18 mouse cellular contexts compared by ENCODE assay signal in the genomic region with DNA sequence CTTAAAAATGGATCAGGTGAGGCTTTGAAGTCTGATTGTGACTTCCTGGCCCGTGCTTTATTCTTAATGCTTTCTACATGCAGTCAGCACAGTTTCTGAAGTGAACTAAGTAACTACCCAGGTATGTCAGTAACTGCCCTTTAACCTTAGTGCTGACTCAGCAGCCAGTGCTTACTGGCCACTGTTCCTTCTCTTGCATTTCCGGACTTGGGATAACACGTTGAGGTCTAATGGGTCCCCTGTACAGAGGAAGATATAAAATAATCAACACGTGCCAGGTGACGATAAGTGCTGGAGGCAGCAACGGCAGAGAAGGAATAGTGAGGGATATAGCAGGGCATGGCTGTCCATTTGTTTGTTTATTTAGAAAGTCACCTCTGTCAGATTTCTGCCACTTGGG.
A peak's percentile ranks its signal among the peaks of the same experiment; 100 is the strongest.
DNase-seq lines count a peak whose midpoint lies in the region; ATAC-seq lines count a peak whose summit lies in the region.
"Had no signal": no experiment of that assay in that cellular context is flagged by ENCODE, and none has a peak within 500 bp of the region (broad histone marks: within the 10 kb centered on the region; RNA-seq: fewer than 3 reads in every experiment).

No protein-coding gene starts in this region.

- H3K27ac ChIP-seq in limb, embryonic 11.5 days (replicated peaks; ENCODE audit: low read depth, low read length), result no peak overlapping the region
- H3K27ac ChIP-seq in limb, embryonic 10.5 days, result no peak overlapping the region
- 0 out of 2 replicates have a peak overlapping the region, but pooled peaks have one; percentile 25 for H3K27ac ChIP-seq in kidney, embryonic 15.5 days
- no peak overlapping the region; the same call in 1 of the 2 replicates for H3K27ac ChIP-seq in liver, embryonic 12.5 days
- H3K27ac ChIP-seq in forebrain, embryonic 12.5 days, result no peak overlapping the region
- H3K27ac ChIP-seq: forebrain, embryonic 15.5 days; gastrocnemius, adult 2 months; hindbrain, embryonic 14.5 days; limb, embryonic 13.5 days; midbrain, embryonic 12.5 days had no signal

- no peak overlapping the region for H3K4me2 ChIP-seq in limb, embryonic 11.5 days (ENCODE audit: low read depth, severe bottlenecking)
- no peak overlapping the region for H3K4me2 ChIP-seq in kidney, embryonic 15.5 days
- H3K4me2 ChIP-seq in liver, embryonic 12.5 days, result no peak overlapping the region
- no peak overlapping the region for H3K4me2 ChIP-seq in forebrain, embryonic 12.5 days
- H3K4me2 ChIP-seq: forebrain, embryonic 15.5 days; hindbrain, embryonic 14.5 days; limb, embryonic 13.5 days; midbrain, embryonic 12.5 days had no signal

- H3K4me1 ChIP-seq in limb, embryonic 11.5 days (ENCODE audit: control insufficient read depth, insufficient read depth, low read length), result peaks cover 15% of the 10 kb centered on the region
- H3K4me1 ChIP-seq in limb, embryonic 10.5 days, result peaks cover 60% of the 10 kb centered on the region
- H3K4me1 ChIP-seq in kidney, embryonic 15.5 days, result peaks cover 78% of the 10 kb centered on the region
- peaks cover 29% of the 10 kb centered on the region for H3K4me1 ChIP-seq in liver, embryonic 12.5 days
- H3K4me1 ChIP-seq in forebrain, embryonic 12.5 days, result peaks cover 37% of the 10 kb centered on the region

- ATAC-seq in limb, embryonic 11.5 days (ENCODE audit: insufficient number of reproducible peaks, low FRiP score, low TSS enrichment, low read depth), result no peak
- ATAC-seq in kidney, embryonic 15.5 days (replicated peaks; ENCODE audit: low FRiP score), result no peak
- peak; percentile 82 for ATAC-seq in liver, embryonic 12.5 days
- no peak for ATAC-seq in forebrain, embryonic 12.5 days (ENCODE audit: low FRiP score)
- ATAC-seq: forebrain, embryonic 15.5 days had no signal

- H3K9me3 ChIP-seq in limb, embryonic 11.5 days (ENCODE audit: control insufficient read depth, low read length), result no peaks in the 10 kb centered on the region
- no peaks in the 10 kb centered on the region for H3K9me3 ChIP-seq in limb, embryonic 10.5 days (replicated peaks)
- no peaks in the 10 kb centered on the region for H3K9me3 ChIP-seq in kidney, embryonic 15.5 days (replicated peaks)
- no peaks in the 10 kb centered on the region for H3K9me3 ChIP-seq in liver, embryonic 12.5 days (replicated peaks)
- H3K9me3 ChIP-seq in forebrain, embryonic 12.5 days, result no peaks in the 10 kb centered on the region
- H3K9me3 ChIP-seq: forebrain, embryonic 15.5 days; limb, embryonic 13.5 days; midbrain, embryonic 12.5 days had no signal

- 58% methylated on average over 6 of the region's 6 CpGs for WGBS in limb, embryonic 11.5 days
- 72% methylated on average over 6 of the region's 6 CpGs for WGBS in limb, embryonic 10.5 days
- 59% methylated on average over 6 of the region's 6 CpGs for WGBS in kidney, embryonic 15.5 days
- WGBS in liver, embryonic 12.5 days (ENCODE audit: insufficient replicate concordance), result 55% methylated on average over 6 of the region's 6 CpGs
- WGBS in forebrain, embryonic 12.5 days, result 91% methylated on average over 6 of the region's 6 CpGs

- no peaks in the 10 kb centered on the region for H3K27me3 ChIP-seq in limb, embryonic 11.5 days (ENCODE audit: control insufficient read depth, insufficient read depth, low read length)
- no peaks in the 10 kb centered on the region for H3K27me3 ChIP-seq in limb, embryonic 10.5 days (ENCODE audit: low read depth, poor library complexity, severe bottlenecking)
- no peaks in the 10 kb centered on the region for H3K27me3 ChIP-seq in kidney, embryonic 15.5 days
- H3K27me3 ChIP-seq in liver, embryonic 12.5 days (replicated peaks), result no peaks in the 10 kb centered on the region
- H3K27me3 ChIP-seq in forebrain, embryonic 12.5 days, result no peaks in the 10 kb centered on the region
- H3K27me3 ChIP-seq: forebrain, embryonic 15.5 days; midbrain, embryonic 12.5 days had no signal

- H3K36me3 ChIP-seq in limb, embryonic 11.5 days (ENCODE audit: control insufficient read depth, insufficient read depth, low read length), result no peaks in the 10 kb centered on the region
- peaks cover 1% of the 10 kb centered on the region for H3K36me3 ChIP-seq in limb, embryonic 10.5 days
- no peaks in the 10 kb centered on the region for H3K36me3 ChIP-seq in kidney, embryonic 15.5 days
- 0 out of 2 replicates have a peak, but pooled peaks cover under 1% of the 10 kb centered on the region for H3K36me3 ChIP-seq in liver, embryonic 12.5 days
- peaks cover under 1% of the 10 kb centered on the region; the same call in 1 of the 2 replicates for H3K36me3 ChIP-seq in forebrain, embryonic 12.5 days (replicated peaks)
- H3K36me3 ChIP-seq: forebrain, embryonic 15.5 days; limb, embryonic 13.5 days; midbrain, embryonic 12.5 days had no signal

- H3K4me3 ChIP-seq in limb, embryonic 11.5 days (ENCODE audit: low read depth, low read length), result no peak overlapping the region
- H3K4me3 ChIP-seq in limb, embryonic 10.5 days, result no peak overlapping the region
- H3K4me3 ChIP-seq in kidney, embryonic 15.5 days (replicated peaks), result no peak overlapping the region
- no peak overlapping the region for H3K4me3 ChIP-seq in liver, embryonic 12.5 days
- H3K4me3 ChIP-seq in forebrain, embryonic 12.5 days (replicated peaks), result no peak overlapping the region
- H3K4me3 ChIP-seq: forebrain, embryonic 15.5 days; gastrocnemius, adult 2 months; limb, embryonic 13.5 days; midbrain, embryonic 12.5 days had no signal

- peak; percentile 19 for DNase-seq in limb, embryonic 11.5 days (ENCODE audit: low spot score)
- no peak for DNase-seq in limb, embryonic 10.5 days (ENCODE audit: low spot score)
- no peak for DNase-seq in B cell, adult 2 months
- no peak for DNase-seq in cerebellum, adult 9-11 months
- no peak for DNase-seq in right cerebral cortex, postnatal 25 days
- DNase-seq: adrenal gland, postnatal 14 days; cerebellum, postnatal 10 days; embryo, embryonic 11 days; gastrocnemius, adult 2 months; heart, postnatal 10 days; thymus, postnatal 25 days had no signal

- H3K9ac ChIP-seq in limb, embryonic 11.5 days (ENCODE audit: low read length), result no peak overlapping the region
- no peak overlapping the region for H3K9ac ChIP-seq in kidney, embryonic 15.5 days
- no peak overlapping the region for H3K9ac ChIP-seq in liver, embryonic 12.5 days
- H3K9ac ChIP-seq in forebrain, embryonic 12.5 days, result no peak overlapping the region
- H3K9ac ChIP-seq: forebrain, embryonic 15.5 days; hindbrain, embryonic 14.5 days; limb, embryonic 13.5 days; midbrain, embryonic 12.5 days had no signal
